Mouse (Mus musculus): Measurements from ENCODE around the gene Mtus2. TPM values are rescaled to one million over a fixed set of nuclear protein-coding genes. Genes with fewer than 3 reads are reported as not detected.

Mtus2 gene
- polyA plus RNA-seq, 1 experiment from 2014 or later: 14.4 TPM

DNA sequence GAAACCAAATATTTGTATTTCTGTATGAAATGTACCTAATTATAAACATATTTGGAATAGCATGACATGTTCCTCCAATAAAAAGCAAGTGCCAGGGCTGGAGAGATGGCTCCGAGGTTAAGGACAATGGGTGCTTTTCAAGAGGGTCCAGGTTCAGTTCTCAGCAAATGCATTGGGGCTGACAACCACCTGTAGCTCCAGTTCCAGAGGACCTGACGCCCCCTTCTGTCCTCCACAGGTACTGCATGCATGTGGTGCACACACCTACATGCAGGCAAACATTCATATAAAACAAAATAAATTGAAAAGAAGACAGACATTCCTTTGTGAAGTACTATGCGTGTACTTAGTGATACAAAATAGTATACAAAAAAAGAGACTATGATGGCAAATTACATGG, 102.2 kb downstream of the Mtus2 start:
- H3K9ac ChIP-seq: no peak overlapping the region
- H3K36me3 ChIP-seq (replicated peaks): no peaks in the 10 kb centered on the region
- no peak overlapping the region for H3K4me2 ChIP-seq
- no peak overlapping the region for H3K4me3 ChIP-seq (replicated peaks)
- H3K9me3 ChIP-seq: 0 out of 2 replicates have a peak, but pooled peaks cover 11% of the 10 kb centered on the region
- H3K27ac ChIP-seq: no peak overlapping the region
- H3K4me1 ChIP-seq: no peaks in the 10 kb centered on the region
- no peak for ATAC-seq (ENCODE audit: low FRiP score)
- WGBS: 67% methylated on average over 3 of the region's 3 CpGs
- no peaks in the 10 kb centered on the region for H3K27me3 ChIP-seq

DNA sequence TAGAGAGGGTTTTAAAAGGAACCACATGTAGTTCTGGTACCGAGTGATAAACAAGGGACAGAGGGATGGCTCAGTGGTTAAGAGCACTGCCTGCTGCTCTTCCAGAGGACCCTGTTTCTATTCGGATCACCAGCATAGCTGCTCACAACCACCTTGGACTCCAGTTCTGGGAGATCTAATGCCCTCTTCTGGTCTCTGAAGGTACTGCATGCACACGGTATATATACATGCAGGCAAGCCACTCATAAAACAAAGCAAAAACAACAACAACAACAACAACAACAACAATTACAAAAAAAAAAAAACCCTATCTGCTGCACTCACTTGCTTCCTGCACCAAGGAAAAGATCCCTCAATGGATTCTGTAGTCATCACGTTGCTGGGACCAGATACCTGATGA, 104.7 kb downstream of the Mtus2 start:
- Histone ChIP-seq H3K9ac (no peak overlapping the region), H3K27me3 (no peaks in the 10 kb centered on the region), H3K9me3 (0 out of 2 replicates have a peak, but pooled peaks cover 6% of the 10 kb centered on the region), H3K4me3 (replicated peaks) (no peak overlapping the region), H3K4me2 (no peak overlapping the region), H3K27ac (no peak overlapping the region), H3K4me1 (no peaks in the 10 kb centered on the region), H3K36me3 (replicated peaks) (no peaks in the 10 kb centered on the region)
- ATAC-seq (ENCODE audit: low FRiP score): no peak
- WGBS: 88% methylated on average over 4 of the region's 4 CpGs

DNA sequence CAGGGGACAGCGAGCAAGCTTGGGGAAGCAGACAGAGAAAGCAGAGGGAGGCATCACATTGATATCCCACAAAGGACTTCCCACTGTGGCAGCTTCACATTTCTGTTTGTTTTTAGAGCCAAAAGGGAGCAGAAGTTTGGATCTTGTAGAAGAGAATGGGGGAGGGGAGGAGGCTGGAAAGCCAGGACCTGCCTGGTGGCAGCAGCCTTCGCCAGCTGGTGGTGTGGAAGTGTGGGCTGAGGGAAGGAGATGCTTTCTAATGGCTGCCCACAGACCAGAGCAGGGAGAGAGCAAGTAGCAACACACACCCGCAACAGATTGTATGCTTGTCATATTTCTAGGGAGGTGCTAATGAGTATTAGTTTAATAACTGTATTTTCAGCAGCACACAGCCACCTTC, 106.6 kb downstream of the Mtus2 start:
- no peaks in the 10 kb centered on the region for H3K4me1 ChIP-seq
- no peak overlapping the region for H3K4me3 ChIP-seq (replicated peaks)
- WGBS: 84% methylated on average over 3 of the region's 3 CpGs
- no peak overlapping the region for H3K9ac ChIP-seq
- no peak overlapping the region for H3K27ac ChIP-seq
- no peaks in the 10 kb centered on the region for H3K36me3 ChIP-seq (replicated peaks)
- 0 out of 2 replicates have a peak, but pooled peaks cover 6% of the 10 kb centered on the region for H3K9me3 ChIP-seq
- no peak for ATAC-seq (ENCODE audit: low FRiP score)
- H3K27me3 ChIP-seq: no peaks in the 10 kb centered on the region
- no peak overlapping the region for H3K4me2 ChIP-seq

DNA sequence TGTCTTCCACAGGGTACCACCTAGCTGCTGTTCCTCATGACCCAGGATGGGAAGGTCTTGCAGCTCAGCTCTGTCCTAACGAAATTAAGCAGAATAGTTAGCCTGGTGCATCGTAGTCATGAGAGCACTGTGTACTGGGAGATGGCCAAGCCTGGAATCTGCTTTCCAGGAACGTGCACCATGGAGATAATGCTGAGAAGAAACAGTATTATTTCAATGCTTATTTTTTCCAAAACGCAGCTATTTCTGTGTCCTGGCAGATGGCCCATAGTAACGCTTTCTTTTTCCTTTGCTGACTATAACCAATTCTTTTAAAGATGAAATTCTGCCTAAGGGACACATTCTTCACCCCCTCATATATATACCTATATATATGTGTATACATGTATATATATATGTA, 108.1 kb downstream of the Mtus2 start:
- WGBS: 76% methylated on average over 5 of the region's 5 CpGs
- Histone ChIP-seq H3K27me3 (no peaks in the 10 kb centered on the region), H3K4me3 (replicated peaks) (no peak overlapping the region), H3K36me3 (replicated peaks) (no peaks in the 10 kb centered on the region), H3K4me1 (no peaks in the 10 kb centered on the region), H3K27ac (no peak overlapping the region), H3K9ac (no peak overlapping the region), H3K9me3 (0 out of 2 replicates have a peak, but pooled peaks cover 3% of the 10 kb centered on the region), H3K4me2 (no peak overlapping the region)
- ATAC-seq (ENCODE audit: low FRiP score): no peak

DNA sequence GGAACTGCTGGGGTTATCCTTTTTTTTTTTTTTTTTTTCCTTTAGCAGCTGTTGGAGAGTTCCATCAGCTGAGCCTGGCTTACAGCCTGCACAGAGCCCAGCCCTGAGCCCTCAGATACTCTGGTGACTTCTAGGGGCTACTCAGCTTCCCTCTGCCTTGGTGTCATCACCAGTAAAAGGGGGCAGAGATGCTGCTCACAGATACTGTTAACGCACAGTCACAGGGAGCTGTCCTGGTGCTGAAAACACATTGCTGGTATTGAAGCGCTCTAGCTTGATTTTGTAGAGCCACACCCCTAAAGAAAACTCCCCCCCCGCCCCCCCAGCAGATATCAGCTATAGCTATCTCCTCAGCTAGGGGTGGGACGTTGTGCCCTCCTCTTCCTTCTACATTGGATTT, 112.8 kb downstream of the Mtus2 start:
- no peaks in the 10 kb centered on the region for H3K27me3 ChIP-seq
- no peak overlapping the region for H3K27ac ChIP-seq
- no peak overlapping the region for H3K4me2 ChIP-seq
- H3K36me3 ChIP-seq (replicated peaks): no peaks in the 10 kb centered on the region
- no peak overlapping the region for H3K9ac ChIP-seq
- no peaks in the 10 kb centered on the region for H3K9me3 ChIP-seq
- H3K4me1 ChIP-seq: no peaks in the 10 kb centered on the region
- H3K4me3 ChIP-seq (replicated peaks): no peak overlapping the region
- no peak for ATAC-seq (ENCODE audit: low FRiP score)
- WGBS: 13% methylated on average over 4 of the region's 4 CpGs

DNA sequence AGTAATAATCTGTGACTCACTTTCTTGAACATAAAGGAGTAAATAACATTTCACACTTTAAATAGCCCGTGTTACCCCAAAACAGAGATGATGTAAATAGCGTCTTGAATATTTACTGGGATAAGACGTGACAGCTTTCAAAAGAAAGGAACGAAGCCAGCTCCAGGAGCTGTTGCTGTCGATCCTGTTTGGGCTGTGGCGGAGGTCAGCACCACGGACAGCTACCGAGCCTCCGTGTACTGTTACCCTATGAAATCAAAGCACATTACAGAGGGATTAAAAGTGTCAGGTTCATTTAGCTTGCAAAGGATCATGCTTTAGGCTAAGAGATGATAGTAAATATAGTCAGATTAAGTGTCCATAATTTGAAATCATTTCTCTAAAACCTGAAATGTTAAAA, 114.7 kb downstream of the Mtus2 start:
- H3K36me3 ChIP-seq (replicated peaks): no peaks in the 10 kb centered on the region
- no peak overlapping the region for H3K4me2 ChIP-seq
- 9% methylated on average over 9 of the region's 9 CpGs for WGBS
- H3K27me3 ChIP-seq: no peaks in the 10 kb centered on the region
- ATAC-seq (ENCODE audit: low FRiP score): no peak
- H3K27ac ChIP-seq: no peak overlapping the region
- H3K4me3 ChIP-seq (replicated peaks): no peak overlapping the region
- no peak overlapping the region for H3K9ac ChIP-seq
- H3K4me1 ChIP-seq: no peaks in the 10 kb centered on the region
- H3K9me3 ChIP-seq: no peaks in the 10 kb centered on the region

DNA sequence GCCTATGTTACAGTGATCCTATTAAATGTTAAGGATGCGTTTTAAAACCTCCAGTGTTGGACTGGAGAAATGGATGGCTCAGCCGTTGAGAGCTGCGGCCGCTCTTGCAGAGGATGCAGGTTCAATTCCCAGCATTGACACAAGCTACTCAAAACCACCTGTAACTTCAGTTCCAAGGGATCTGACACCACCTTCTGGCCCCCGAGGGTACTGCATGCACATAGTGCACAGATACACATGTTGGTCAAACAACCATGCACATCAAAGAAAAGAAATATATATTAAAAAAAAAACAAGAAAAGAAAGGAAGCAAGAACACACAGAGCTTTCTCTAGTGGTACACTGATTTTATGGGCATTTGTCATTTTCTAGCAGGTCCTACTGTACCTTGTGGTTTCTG, 116.3 kb downstream of the Mtus2 start:
- Histone ChIP-seq H3K9me3 (no peaks in the 10 kb centered on the region), H3K9ac (no peak overlapping the region), H3K27ac (no peak overlapping the region), H3K4me2 (no peak overlapping the region), H3K36me3 (replicated peaks) (no peaks in the 10 kb centered on the region), H3K4me1 (no peaks in the 10 kb centered on the region), H3K27me3 (no peaks in the 10 kb centered on the region), H3K4me3 (replicated peaks) (no peak overlapping the region)
- ATAC-seq (ENCODE audit: low FRiP score): no peak
- WGBS: 93% methylated on average over 5 of the region's 5 CpGs

DNA sequence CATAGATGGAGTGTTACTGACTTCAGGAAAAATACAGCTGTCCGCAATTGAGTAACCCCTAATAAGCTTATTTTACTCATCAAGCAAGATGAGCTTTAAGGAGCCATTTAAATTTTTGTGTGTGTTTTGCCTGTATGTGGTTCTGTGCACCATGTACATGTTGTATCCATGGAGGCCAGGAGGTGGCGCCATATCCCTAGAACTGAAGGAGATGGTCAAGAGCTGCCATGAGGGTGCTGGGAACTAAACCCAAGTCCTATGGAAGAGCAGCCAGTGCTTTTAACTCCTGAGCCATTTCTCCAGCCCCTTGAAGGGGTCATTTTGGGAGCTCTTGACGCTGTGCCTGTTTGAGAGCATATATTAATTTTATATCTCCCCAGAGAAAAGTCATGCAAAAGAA, 122.6 kb downstream of the Mtus2 start:
- WGBS: 80% methylated on average over 3 of the region's 3 CpGs
- no peak overlapping the region for H3K27ac ChIP-seq
- no peaks in the 10 kb centered on the region for H3K4me1 ChIP-seq
- no peak overlapping the region for H3K9ac ChIP-seq
- no peak for ATAC-seq (ENCODE audit: low FRiP score)
- H3K27me3 ChIP-seq: no peaks in the 10 kb centered on the region
- no peak overlapping the region for H3K4me3 ChIP-seq (replicated peaks)
- H3K36me3 ChIP-seq (replicated peaks): no peaks in the 10 kb centered on the region
- no peak overlapping the region for H3K4me2 ChIP-seq
- peaks cover 7% of the 10 kb centered on the region; the same call in 1 of the 2 replicates for H3K9me3 ChIP-seq

DNA sequence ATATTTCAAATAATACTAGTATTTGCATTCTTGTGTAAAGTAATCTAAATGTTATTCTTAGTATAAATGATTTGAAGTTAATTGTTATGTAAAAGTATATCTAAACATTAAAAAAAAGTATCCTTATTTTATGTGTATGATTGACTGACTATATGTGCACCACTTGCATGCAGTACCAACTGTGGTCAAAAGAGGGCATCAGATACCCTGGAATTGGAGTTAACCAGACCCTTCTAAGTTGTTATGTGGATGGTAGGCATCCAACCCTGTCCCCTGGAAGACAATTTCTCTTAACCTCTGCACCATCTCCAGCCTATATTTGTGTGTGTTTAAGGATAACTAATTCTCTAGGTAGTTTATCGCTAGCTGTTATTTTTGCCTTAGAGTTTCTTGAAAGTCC, 126.4 kb downstream of the Mtus2 start:
- Histone ChIP-seq H3K4me3 (replicated peaks) (no peak overlapping the region), H3K9ac (no peak overlapping the region), H3K4me1 (no peaks in the 10 kb centered on the region), H3K9me3 (peaks cover 8% of the 10 kb centered on the region; the same call in 1 of the 2 replicates), H3K27ac (no peak overlapping the region), H3K36me3 (replicated peaks) (no peaks in the 10 kb centered on the region), H3K27me3 (no peaks in the 10 kb centered on the region), H3K4me2 (no peak overlapping the region)
- ATAC-seq (ENCODE audit: low FRiP score): no peak
- 96% methylated on average over 1 of the region's 1 CpGs for WGBS

DNA sequence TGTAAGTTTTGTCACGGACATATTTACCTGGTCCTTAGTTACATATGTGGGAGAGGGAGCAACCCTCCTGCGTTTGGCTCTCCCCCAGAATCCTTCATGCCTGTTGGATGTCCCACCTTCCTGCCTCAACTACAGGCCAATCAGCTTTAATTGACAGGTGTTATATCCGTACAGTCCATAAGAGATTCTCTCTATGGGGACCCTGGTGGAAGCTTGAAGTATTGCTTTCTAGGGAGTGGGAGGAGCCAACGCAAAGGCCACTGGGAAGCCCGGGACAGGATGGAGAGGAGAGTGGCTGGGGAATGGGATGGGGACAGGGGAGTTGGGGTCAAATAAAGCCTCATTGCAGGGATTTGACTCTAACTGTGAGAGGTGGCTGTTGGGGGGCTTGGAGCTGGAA, 127.6 kb downstream of the Mtus2 start:
- H3K4me2 ChIP-seq: no peak overlapping the region
- no peaks in the 10 kb centered on the region for H3K36me3 ChIP-seq (replicated peaks)
- no peak for ATAC-seq (ENCODE audit: low FRiP score)
- no peak overlapping the region for H3K9ac ChIP-seq
- no peak overlapping the region for H3K27ac ChIP-seq
- no peaks in the 10 kb centered on the region for H3K27me3 ChIP-seq
- no peaks in the 10 kb centered on the region for H3K4me1 ChIP-seq
- no peak overlapping the region for H3K4me3 ChIP-seq (replicated peaks)
- WGBS: 88% methylated on average over 5 of the region's 5 CpGs
- peaks cover 13% of the 10 kb centered on the region; the same call in 1 of the 2 replicates for H3K9me3 ChIP-seq

DNA sequence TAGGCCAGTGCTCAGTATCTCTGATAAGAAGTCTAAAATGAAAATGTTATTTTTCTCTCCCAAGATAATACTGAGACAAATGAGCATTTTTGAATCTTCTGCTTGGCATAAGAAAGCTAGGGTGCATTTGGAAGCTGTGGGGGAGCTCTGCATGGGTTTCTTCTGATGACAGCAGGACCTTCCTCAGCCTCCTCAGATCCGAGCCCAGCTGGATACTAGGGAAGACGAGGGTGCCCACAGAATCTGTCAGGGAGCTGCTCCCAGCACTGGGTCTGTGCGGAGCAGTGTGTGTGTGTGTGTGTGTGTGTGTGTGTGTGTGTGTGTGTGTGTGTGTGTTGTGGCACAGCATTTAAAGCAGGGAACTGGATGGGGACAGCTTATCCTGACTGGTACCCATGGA, 130.7 kb downstream of the Mtus2 start:
- H3K4me1 ChIP-seq: no peaks in the 10 kb centered on the region
- no peaks in the 10 kb centered on the region for H3K27me3 ChIP-seq
- no peak for ATAC-seq (ENCODE audit: low FRiP score)
- no peak overlapping the region for H3K27ac ChIP-seq
- no peak overlapping the region for H3K4me2 ChIP-seq
- H3K9ac ChIP-seq: no peak overlapping the region
- 0 out of 2 replicates have a peak, but pooled peaks cover 6% of the 10 kb centered on the region for H3K9me3 ChIP-seq
- no peak overlapping the region for H3K4me3 ChIP-seq (replicated peaks)
- no peaks in the 10 kb centered on the region for H3K36me3 ChIP-seq (replicated peaks)
- 81% methylated on average over 3 of the region's 3 CpGs for WGBS

DNA sequence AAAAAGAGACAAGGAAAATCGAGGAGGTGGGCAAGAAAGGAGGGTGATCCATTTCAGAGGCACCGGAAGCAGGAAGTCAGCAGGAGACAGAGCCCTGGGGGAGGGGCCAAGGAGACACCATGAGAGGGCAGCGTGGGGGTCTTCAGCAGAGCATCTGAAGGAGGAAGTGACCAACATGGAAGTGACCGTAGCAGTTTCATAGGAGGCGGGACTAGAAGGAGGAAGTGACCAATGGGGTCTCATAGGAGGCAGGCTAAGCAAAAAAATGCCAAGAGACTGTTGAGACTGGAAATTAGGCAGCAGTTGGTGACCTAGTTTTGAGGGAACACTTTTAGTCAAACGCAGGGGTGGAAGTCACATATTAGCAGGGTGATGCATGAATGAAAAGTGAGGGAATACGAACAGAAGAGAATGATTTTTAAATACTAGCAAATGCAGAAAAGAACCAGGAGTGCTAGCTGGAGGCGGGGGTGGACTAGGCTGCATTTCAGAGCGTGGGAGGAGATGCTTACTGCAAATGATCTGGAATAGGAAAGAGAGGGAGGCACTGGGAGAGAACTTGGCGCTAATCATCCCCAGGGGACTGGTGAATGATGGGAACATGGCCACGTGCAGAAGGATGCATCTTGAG, 133.2 kb downstream of the Mtus2 start:
- 85% methylated on average over 11 of the region's 11 CpGs for WGBS
- no peak overlapping the region for H3K4me3 ChIP-seq (replicated peaks)
- no peak overlapping the region for H3K4me2 ChIP-seq
- no peak for ATAC-seq (ENCODE audit: low FRiP score)
- H3K4me1 ChIP-seq: no peaks in the 10 kb centered on the region
- no peaks in the 10 kb centered on the region for H3K27me3 ChIP-seq
- no peak overlapping the region for H3K9ac ChIP-seq
- H3K27ac ChIP-seq: no peak overlapping the region
- H3K9me3 ChIP-seq: 0 out of 2 replicates have a peak, but pooled peaks cover 6% of the 10 kb centered on the region
- H3K36me3 ChIP-seq (replicated peaks): no peaks in the 10 kb centered on the region

DNA sequence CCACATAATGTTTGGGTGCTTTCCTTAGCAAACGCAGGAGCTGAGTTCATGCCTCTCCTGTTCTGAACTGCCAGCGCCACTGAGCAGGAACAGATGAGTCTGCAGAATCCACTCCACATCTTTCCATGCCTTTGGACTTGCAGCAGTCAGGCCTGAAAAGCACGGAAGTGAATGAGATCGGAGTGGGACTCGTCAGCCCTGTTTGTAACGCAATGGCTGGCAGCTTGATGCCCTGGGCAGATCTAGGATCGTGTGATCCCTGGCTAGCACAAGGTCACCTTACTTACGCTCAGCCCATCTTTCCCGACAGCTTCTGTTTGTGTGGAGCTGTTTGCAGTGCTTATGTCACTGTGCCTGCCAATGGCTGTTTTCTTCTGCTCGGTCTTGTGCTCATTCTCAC, 137.5 kb downstream of the Mtus2 start:
- 60% methylated on average over 10 of the region's 10 CpGs for WGBS
- no peak overlapping the region for H3K27ac ChIP-seq
- no peak overlapping the region for H3K9ac ChIP-seq
- no peaks in the 10 kb centered on the region for H3K9me3 ChIP-seq
- H3K27me3 ChIP-seq: no peaks in the 10 kb centered on the region
- H3K4me1 ChIP-seq: no peaks in the 10 kb centered on the region
- H3K4me2 ChIP-seq: no peak overlapping the region
- no peak for ATAC-seq (ENCODE audit: low FRiP score)
- no peaks in the 10 kb centered on the region for H3K36me3 ChIP-seq (replicated peaks)
- no peak overlapping the region for H3K4me3 ChIP-seq (replicated peaks)
